Mouse (Mus musculus): ENCODE data around the gene Fem1a. TPM values are rescaled to one million over a fixed set of nuclear protein-coding genes. Genes with fewer than 3 reads are reported as not detected.
"Not testable (repeated sequence)": the region's sequence is repeated elsewhere in the genome, so short reads cannot be mapped to it uniquely, and the experiment has no call there.

Fem1a gene
- polyA plus RNA-seq, 1 experiment from 2014 or later: 14.9 TPM

DNA sequence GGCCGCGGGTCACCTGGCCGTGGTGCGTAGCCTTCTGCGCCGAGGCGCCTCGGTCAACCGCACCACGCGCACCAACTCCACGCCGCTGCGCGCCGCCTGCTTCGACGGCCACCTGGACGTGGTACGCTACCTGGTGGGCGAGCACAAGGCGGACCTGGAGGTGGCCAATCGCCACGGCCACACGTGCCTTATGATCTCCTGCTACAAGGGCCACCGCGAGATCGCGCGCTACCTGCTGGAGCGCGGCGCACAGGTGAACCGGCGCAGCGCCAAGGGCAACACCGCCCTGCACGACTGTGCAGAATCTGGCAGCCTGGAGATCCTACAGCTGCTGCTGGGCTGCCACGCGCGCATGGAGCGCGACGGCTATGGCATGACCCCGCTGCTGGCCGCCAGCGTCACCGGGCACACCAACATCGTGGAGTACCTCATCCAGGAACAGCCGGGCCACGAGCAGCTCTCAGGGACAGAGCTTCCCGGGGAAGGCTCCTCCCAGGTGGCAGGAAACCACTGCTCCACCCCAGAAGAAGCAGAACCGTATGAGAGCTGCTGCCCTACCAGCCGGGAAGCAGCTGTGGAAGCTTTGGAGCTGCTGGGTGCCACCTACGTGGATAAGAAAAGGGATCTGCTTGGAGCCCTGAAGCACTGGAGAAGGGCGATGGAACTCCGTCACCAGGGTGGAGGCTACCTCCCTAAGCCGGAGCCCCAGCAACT is 728 bp downstream of the Fem1a start:
- H3K27me3 ChIP-seq: no peaks in the 10 kb centered on the region
- peaks cover 56% of the 10 kb centered on the region for H3K4me1 ChIP-seq
- H3K36me3 ChIP-seq: peaks cover 39% of the 10 kb centered on the region
- ATAC-seq (ENCODE audit: insufficient number of reproducible peaks, low FRiP score, low TSS enrichment, low read depth): no peak
- H3K27ac ChIP-seq: peak overlapping the region; percentile 75
- no peaks in the 10 kb centered on the region for H3K9me3 ChIP-seq
- peak overlapping the region; percentile 51 for H3K9ac ChIP-seq
- WGBS: 9% methylated on average over 58 of the region's 58 CpGs
- H3K4me3 ChIP-seq: peak overlapping the region; percentile 66
- peak overlapping the region; percentile 96 for H3K4me2 ChIP-seq

DNA sequence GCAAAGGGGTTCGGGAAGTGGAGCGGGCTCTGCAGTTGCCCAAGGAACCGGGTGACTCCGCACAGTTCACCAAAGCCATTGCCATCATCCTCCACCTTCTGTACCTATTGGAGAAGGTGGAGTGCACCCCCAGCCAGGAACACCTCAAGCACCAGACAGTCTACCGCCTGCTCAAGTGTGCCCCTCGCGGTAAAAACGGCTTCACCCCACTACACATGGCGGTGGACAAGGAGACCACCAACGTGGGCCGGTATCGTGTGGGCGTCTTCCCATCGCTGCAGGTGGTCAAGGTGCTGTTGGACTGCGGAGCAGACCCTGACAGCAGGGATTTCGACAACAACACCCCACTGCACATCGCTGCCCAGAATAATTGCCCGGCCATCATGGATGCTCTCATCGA is 1.7 kb downstream of the Fem1a start:
- WGBS: 92% methylated on average over 19 of the region's 19 CpGs
- not testable (repeated sequence) for ATAC-seq (ENCODE audit: insufficient number of reproducible peaks, low FRiP score, low TSS enrichment, low read depth); H3K27me3 ChIP-seq; H3K27ac ChIP-seq; H3K9ac ChIP-seq; H3K9me3 ChIP-seq
- peak overlapping the region; percentile 96; the same call in 1 of the 2 replicates for H3K4me2 ChIP-seq
- peaks cover 61% of the 10 kb centered on the region for H3K4me1 ChIP-seq
- H3K4me3 ChIP-seq: peak overlapping the region; percentile 66
- H3K36me3 ChIP-seq: peaks cover 48% of the 10 kb centered on the region

DNA sequence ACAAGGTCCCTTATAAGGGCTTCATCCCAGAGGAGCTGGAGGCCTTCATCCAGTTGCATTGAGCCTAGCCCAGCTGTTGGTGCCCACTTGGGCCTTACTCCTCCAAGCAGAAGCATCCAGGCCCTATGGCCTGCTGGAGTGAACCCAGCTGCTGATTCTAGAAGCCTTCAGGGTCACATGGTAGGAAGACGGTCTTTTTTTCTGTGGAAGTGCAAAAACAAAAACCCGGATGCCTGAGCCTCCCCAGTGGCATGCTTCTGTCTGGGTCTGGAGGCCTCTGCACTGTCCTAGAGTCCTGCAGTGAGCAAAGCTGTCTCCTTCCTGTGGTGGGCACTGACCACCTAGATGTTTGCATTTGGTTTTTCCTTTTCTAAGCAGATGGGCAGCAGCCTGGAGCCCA is 2.2 kb downstream of the Fem1a start:
- Histone ChIP-seq H3K4me2 (peak overlapping the region; percentile 19; the same call in 1 of the 2 replicates), H3K36me3 (peaks cover 48% of the 10 kb centered on the region), H3K4me1 (peaks cover 61% of the 10 kb centered on the region)
- H3K27me3 ChIP-seq; ATAC-seq (ENCODE audit: insufficient number of reproducible peaks, low FRiP score, low TSS enrichment, low read depth); H3K4me3 ChIP-seq; H3K27ac ChIP-seq; H3K9me3 ChIP-seq; H3K9ac ChIP-seq: not testable (repeated sequence)
- 69% methylated on average over 2 of the region's 2 CpGs for WGBS

DNA sequence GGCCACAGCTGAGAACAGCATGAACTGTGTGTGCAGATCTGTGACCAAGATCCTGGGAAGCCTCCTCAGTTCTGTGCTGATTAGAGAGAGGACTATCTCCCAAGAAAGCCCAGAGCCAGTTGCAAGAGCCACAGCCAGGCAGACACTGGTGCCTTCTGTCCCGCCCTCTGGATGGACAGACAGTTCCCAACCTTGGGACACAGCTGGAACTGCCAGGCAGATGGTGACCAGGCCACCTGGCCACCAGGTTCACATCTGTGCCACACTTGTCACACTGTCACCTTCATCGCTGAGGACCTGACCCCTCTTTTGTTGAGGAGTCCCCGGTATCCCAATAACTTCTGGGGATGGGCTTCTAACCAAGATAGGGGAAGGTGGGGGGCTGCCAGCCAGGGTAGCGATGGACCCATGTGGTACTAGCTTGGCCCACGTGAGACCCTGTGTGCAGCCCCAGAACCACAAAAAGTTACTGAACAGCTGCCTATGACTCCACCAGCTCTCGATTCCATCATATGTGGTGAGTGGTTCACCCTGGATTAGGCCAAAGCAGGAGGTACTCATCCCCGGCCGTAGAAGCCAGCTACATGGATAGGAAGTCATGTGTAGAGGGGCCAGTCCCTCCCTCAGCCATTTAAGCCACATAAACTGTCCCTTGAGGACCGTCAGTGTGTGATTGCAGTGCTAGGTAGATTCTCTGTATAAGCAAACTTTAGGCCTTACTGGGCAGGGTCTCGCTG is 2.9 kb downstream of the Fem1a start:
- no peak overlapping the region for H3K9ac ChIP-seq
- no peak overlapping the region for H3K4me2 ChIP-seq
- H3K27me3 ChIP-seq: no peaks in the 10 kb centered on the region
- H3K27ac ChIP-seq: no peak overlapping the region
- ATAC-seq (ENCODE audit: insufficient number of reproducible peaks, low FRiP score, low TSS enrichment, low read depth): no peak
- H3K36me3 ChIP-seq: peaks cover 48% of the 10 kb centered on the region
- 86% methylated on average over 10 of the region's 10 CpGs for whole genome bisulfite sequencing
- no peak overlapping the region for H3K4me3 ChIP-seq
- H3K4me1 ChIP-seq: peaks cover 61% of the 10 kb centered on the region
- H3K9me3 ChIP-seq: no peaks in the 10 kb centered on the region

DNA sequence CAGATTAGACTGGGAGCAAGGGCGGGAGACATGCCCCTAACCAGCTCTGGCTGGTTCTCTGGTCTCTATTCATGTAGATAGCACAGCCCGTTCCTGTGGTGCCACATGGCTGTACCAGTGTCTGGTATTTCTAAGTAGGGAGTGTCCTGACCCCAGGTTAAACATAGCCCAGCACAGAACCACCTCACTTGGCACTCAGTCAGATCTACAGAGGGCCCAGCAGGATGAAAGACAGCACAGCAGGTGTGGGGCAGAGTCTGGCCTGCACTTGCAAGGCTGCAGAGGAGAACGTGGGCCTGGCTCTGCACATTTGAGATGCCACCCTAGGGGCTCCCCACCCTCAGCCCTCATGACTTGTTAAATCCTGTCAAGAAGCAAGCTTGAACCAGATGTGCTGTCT is 4.6 kb downstream of the Fem1a start:
- no peak for ATAC-seq (ENCODE audit: insufficient number of reproducible peaks, low FRiP score, low TSS enrichment, low read depth)
- H3K36me3 ChIP-seq: peaks cover 57% of the 10 kb centered on the region

DNA sequence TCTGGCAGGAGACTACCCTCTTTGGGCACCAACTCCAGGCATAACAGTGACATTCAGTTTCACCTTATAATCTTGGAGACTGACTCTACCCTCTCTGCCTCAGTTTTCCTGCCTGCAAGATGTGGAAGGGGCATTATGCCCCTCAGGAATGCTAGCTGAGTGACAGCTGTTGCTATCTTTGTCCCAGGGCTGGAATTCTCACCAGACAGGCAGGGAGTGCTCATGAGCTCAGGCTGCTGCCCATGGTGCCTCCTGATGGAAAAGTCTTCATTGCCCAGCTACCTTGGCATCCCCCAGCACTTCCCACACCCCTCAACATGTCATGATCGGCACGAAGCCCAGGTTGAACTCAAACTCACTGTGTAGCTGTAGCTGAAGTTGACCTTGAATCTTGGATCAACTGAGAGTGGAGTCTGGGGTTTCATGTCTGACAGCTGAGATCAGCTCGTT is 6.1 kb downstream of the Fem1a start:
- Histone ChIP-seq H3K4me1 (peaks cover 47% of the 10 kb centered on the region), H3K4me3 (no peak overlapping the region), H3K27me3 (no peaks in the 10 kb centered on the region), H3K9ac (no peak overlapping the region), H3K36me3 (peaks cover 57% of the 10 kb centered on the region), H3K4me2 (no peak overlapping the region), H3K27ac (peak overlapping the region; percentile 43; the same call in 1 of the 2 replicates), H3K9me3 (no peaks in the 10 kb centered on the region)
- 78% methylated on average over 3 of the region's 3 CpGs for WGBS
- ATAC-seq (ENCODE audit: insufficient number of reproducible peaks, low FRiP score, low TSS enrichment, low read depth): no peak

More for the DNA sequence above, 4.6 kb downstream of the Fem1a start:
- 60% methylated on average over 3 of the region's 3 CpGs for WGBS
- H3K27me3 ChIP-seq: no peaks in the 10 kb centered on the region
- H3K4me2 ChIP-seq: no peak overlapping the region
- H3K9me3 ChIP-seq: no peaks in the 10 kb centered on the region
- no peak overlapping the region for H3K9ac ChIP-seq
- no peak overlapping the region for H3K4me3 ChIP-seq
- peak overlapping the region; percentile 43; the same call in 1 of the 2 replicates for H3K27ac ChIP-seq
- peaks cover 52% of the 10 kb centered on the region for H3K4me1 ChIP-seq

DNA sequence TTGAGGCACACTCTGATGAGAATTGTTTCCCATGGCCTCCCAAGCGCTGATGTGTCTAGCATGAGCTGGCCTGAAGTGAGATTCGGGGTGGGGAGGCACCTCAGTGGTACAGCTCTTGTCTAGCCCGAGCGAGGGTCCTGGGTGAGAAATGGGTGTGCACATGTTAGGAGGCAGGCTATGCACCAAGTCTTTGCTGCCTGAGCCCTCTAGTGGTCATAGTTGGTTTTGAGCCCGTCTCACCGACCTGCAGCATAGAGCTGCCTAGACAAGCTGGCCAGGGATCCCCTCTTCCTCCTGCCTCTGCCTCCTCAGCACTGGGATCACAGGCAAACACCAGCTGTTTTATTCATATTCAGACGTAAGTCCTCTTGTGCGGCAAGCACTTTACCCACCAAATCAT is 7.4 kb downstream of the Fem1a start:
- Histone ChIP-seq H3K27me3 (no peaks in the 10 kb centered on the region), H3K9ac (no peak overlapping the region), H3K4me1 (peaks cover 34% of the 10 kb centered on the region), H3K9me3 (no peaks in the 10 kb centered on the region), H3K4me2 (no peak overlapping the region), H3K27ac (no peak overlapping the region), H3K36me3 (peaks cover 47% of the 10 kb centered on the region), H3K4me3 (no peak overlapping the region)
- WGBS: 17% methylated on average over 8 of the region's 8 CpGs
- ATAC-seq (ENCODE audit: insufficient number of reproducible peaks, low FRiP score, low TSS enrichment, low read depth): peak; percentile 38; the same call in 1 of the 2 replicates

DNA sequence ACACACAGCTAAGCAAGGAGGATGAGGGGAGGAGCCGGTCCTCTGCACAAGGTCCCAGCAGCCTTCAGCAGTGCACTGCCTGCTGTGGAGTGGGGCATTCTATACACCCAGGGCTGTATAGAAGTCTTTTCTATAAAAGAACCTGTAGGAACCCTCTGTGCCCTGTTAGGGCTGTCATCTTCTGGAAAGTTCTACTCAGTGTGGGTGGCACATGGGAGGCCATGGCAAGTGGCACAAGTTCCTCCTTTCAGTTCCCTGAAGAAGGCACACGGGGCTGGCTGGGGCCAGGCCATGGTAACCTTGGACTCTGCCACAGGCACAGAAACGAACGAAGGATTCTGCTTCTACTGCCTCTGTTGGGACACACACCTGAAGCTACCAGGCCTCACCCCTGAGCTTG is 8.4 kb downstream of the Fem1a start:
- peaks cover 32% of the 10 kb centered on the region for H3K4me1 ChIP-seq
- H3K4me2 ChIP-seq: no peak overlapping the region
- no peak overlapping the region for H3K9ac ChIP-seq
- WGBS: 94% methylated on average over 4 of the region's 4 CpGs
- peaks cover 38% of the 10 kb centered on the region for H3K36me3 ChIP-seq
- no peaks in the 10 kb centered on the region for H3K27me3 ChIP-seq
- no peak for ATAC-seq (ENCODE audit: insufficient number of reproducible peaks, low FRiP score, low TSS enrichment, low read depth)
- H3K27ac ChIP-seq: no peak overlapping the region
- no peaks in the 10 kb centered on the region for H3K9me3 ChIP-seq
- no peak overlapping the region for H3K4me3 ChIP-seq

DNA sequence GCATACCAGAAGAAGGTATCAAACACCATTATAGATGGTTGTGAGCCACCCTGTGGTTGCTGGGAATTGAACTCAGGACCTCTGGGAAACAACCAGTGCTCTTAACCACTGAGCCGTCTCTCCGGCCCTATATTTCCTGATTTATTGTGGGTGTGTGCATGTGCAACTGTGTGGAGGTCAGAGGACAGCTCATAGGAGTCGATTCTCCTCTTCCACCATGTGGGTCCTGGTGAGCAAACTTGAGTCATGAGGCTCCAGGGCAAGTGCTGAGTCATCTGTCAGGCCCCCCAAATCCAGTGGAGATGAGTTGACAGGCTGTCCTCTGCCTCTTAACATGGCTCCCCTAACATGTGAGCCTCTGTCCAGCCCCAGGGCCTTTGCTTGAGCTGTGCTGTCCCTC is 9.3 kb downstream of the Fem1a start:
- H3K4me3 ChIP-seq: no peak overlapping the region
- peaks cover 24% of the 10 kb centered on the region for H3K4me1 ChIP-seq
- no peak overlapping the region; the same call in 1 of the 2 replicates for H3K27ac ChIP-seq
- H3K9ac ChIP-seq: no peak overlapping the region
- ATAC-seq (ENCODE audit: insufficient number of reproducible peaks, low FRiP score, low TSS enrichment, low read depth): no peak
- no peak overlapping the region for H3K4me2 ChIP-seq
- 75% methylated on average over 3 of the region's 3 CpGs for WGBS
- peaks cover 38% of the 10 kb centered on the region for H3K36me3 ChIP-seq
- no peaks in the 10 kb centered on the region for H3K9me3 ChIP-seq
- no peaks in the 10 kb centered on the region for H3K27me3 ChIP-seq

DNA sequence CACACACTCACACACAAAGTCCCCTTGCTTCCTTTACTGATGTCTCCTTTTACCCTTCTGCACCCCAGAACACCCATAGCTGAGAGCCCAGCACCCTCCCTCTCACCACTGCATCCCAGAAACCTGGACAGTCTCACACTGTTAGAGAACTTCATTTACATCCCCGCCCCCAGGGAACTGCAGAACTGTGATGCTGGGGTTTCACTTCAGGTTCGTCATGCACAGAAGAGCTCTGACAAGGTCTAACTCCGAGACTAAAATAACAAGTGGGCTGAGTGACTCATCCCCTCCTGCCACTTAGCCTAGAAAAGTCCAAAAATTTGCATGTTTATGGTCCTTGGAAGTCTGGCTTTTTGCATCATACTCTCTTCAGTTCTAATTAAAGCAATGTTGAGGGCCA is 9.7 kb downstream of the Fem1a start:
- Histone ChIP-seq H3K9me3 (no peaks in the 10 kb centered on the region), H3K27me3 (no peaks in the 10 kb centered on the region), H3K4me2 (no peak overlapping the region), H3K4me1 (peaks cover 20% of the 10 kb centered on the region), H3K4me3 (no peak overlapping the region), H3K36me3 (peaks cover 38% of the 10 kb centered on the region), H3K9ac (no peak overlapping the region), H3K27ac (no peak overlapping the region; the same call in 1 of the 2 replicates)
- 50% methylated on average over 3 of the region's 3 CpGs for WGBS
- ATAC-seq (ENCODE audit: insufficient number of reproducible peaks, low FRiP score, low TSS enrichment, low read depth): no peak

DNA sequence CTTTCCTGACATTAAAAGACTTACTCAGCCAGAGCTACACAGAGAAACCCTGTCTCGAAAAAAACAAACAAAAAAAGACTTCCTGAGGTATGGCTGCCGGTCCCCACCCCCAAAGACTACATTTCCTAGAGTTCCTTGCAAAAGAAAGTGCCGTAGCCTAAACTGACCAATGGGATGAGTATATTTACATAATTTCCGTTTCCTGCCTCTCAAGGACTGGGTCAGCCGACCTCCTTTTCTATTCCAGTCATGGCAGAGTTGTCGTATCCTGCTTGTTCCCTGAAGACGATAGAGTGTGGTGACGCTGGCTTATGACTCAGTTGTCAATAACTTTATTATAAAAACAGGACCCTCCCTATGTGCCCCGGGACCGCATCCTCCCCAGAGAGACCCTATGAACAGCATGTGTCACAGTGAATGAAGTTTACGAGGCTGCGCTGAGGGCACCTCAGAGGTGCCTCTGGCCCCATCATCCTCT is 12.6 kb downstream of the Fem1a start:
- Histone ChIP-seq H3K4me2 (peak overlapping the region; percentile 54), H3K9ac (peak overlapping the region; percentile 29; the same call in 1 of the 2 replicates), H3K4me1 (peaks cover 21% of the 10 kb centered on the region), H3K9me3 (no peaks in the 10 kb centered on the region), H3K4me3 (peak overlapping the region; percentile 39), H3K27me3 (no peaks in the 10 kb centered on the region), H3K27ac (peak overlapping the region; percentile 83), H3K36me3 (peaks cover 42% of the 10 kb centered on the region)
- peak; percentile 79 for ATAC-seq (ENCODE audit: insufficient number of reproducible peaks, low FRiP score, low TSS enrichment, low read depth)
- 23% methylated on average over 12 of the region's 12 CpGs for WGBS

DNA sequence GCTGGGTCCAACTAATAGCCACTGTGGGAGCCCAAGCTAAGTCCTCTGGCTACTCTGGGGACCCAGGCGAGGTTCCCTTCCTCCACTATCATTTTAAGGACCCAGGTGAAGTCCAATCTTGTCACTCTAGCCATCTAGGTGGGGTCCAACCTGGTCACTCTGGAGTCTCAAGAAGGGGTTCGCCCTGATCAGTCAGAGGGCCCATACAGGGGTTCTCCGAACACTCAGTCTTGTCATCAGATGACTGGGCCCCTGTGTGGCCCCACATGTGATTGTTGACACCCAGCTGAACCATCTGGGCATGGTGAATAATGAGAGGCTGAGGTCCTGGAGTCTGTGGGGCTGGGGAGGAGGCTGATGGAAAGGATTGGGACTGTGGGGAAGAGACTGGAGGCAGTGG is 13.1 kb downstream of the Fem1a start:
- H3K27ac ChIP-seq: peak overlapping the region; percentile 83
- no peaks in the 10 kb centered on the region for H3K9me3 ChIP-seq
- WGBS: 72% methylated on average over 3 of the region's 3 CpGs
- no peaks in the 10 kb centered on the region for H3K27me3 ChIP-seq
- no peak for ATAC-seq (ENCODE audit: insufficient number of reproducible peaks, low FRiP score, low TSS enrichment, low read depth)
- peaks cover 24% of the 10 kb centered on the region for H3K4me1 ChIP-seq
- H3K36me3 ChIP-seq: peaks cover 40% of the 10 kb centered on the region
- H3K9ac ChIP-seq: no peak overlapping the region
- H3K4me2 ChIP-seq: peak overlapping the region; percentile 54
- peak overlapping the region; percentile 39 for H3K4me3 ChIP-seq

Data from limb, embryonic 15.5 days (tissue).